Mouse (Mus musculus) testis, adult 2 months (tissue): ENCODE results near the gene Ddx21. TPM values are rescaled to one million over a fixed set of nuclear protein-coding genes. Genes with fewer than 3 reads are reported as not detected.
"Not testable (repeated sequence)": the region's sequence is repeated elsewhere in the genome, so short reads cannot be mapped to it uniquely, and the experiment has no call there.

Experiments used
- H3K27ac ChIP-seq: fragments of 200-500 bp; 2 replicates; pipeline ENCODE4 v1.5.1; 2012; ENCODE audit warnings: low read depth, low read length; ENCODE audit not compliant: control insufficient read depth, insufficient read depth
- H3K27me3 ChIP-seq: fragments of 200-500 bp; 2 replicates; pipeline ENCODE4 v1.6.1; 2012; ENCODE audit warnings: mild to moderate bottlenecking, low read length, moderate library complexity; ENCODE audit not compliant: control insufficient read depth, insufficient read depth
- H3K36me3 ChIP-seq: fragments of 200-500 bp; 2 replicates; pipeline ENCODE4 v1.6.1; 2012; ENCODE audit warnings: mild to moderate bottlenecking, low read length; ENCODE audit not compliant: control insufficient read depth, insufficient read depth
- H3K4me1 ChIP-seq: fragments of 200-500 bp; 2 replicates; pipeline ENCODE4 v1.6.1; 2012; ENCODE audit warnings: low read length; ENCODE audit not compliant: control insufficient read depth, insufficient read depth
- H3K4me3 ChIP-seq: fragments of 200-500 bp; 2 replicates; pipeline ENCODE4 v1.5.1; 2012; ENCODE audit warnings: low read depth, mild to moderate bottlenecking, low read length, moderate library complexity, mixed read lengths; ENCODE audit not compliant: control insufficient read depth
- CTCF ChIP-seq: fragments of 200-500 bp; IDR thresholded peaks from 2 replicates; pipeline ENCODE4 v1.5.1; 2012; ENCODE audit warnings: low read depth, mild to moderate bottlenecking, inconsistent platforms, low read length, moderate library complexity; ENCODE audit not compliant: control insufficient read depth, insufficient read depth, insufficient replicate concordance
- POLR2A ChIP-seq: fragments of 200-500 bp; IDR thresholded peaks from 2 replicates; pipeline ENCODE4 v1.6.1; 2012; ENCODE audit warnings: low read depth, mild to moderate bottlenecking, inconsistent platforms, low read length, moderate library complexity; ENCODE audit not compliant: control insufficient read depth
- polyA plus RNA-seq: library from polyadenylated mRNA; depleted of rRNA; stranded (reverse); fragments of >200 nt; gene quantifications from 2 replicates; pipeline ENCODE4 v1.2.3, GENCODE M21; 2012

The Ddx21 gene
- polyA plus RNA-seq, 1 experiment: 18.1 TPM

DNA sequence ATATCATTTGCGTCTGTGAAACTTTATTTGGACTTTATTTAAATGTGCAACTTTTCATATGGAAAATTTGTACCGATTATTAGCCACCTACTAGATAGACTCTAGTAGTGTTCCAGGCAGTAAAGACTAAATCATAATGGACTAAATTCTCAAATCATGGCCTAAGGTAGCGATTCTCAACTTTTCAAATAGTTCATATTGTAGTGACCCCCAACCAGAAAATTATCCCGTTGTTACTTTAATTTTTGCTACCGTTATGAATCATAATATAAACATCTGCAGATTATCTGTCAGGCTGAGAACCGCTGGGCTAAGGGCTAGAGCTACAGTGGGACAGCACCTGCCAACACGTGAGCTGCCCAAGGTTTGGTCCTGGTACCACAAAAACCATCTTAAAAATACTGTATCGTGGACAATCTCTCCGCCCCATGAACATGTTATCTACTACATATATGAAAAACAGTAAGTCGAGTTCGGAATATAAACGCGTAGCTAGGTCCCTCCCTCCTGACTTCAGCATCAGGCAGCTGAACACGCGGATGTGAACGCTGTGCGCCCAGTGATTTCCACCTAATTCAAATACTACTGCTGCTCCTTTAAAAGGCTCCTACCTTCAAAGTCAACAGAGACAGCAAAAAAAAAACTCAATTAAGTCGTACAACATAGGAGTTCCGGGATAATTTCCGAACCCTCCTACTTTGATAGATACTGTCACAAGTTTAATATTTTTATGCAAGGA is 859 bp downstream of the Ddx21 start:
- Histone ChIP-seq H3K36me3 (peaks cover 2% of the 10 kb centered on the region; the same call in 1 of the 2 replicates), H3K4me3 (peak overlapping the region; percentile 89), H3K27me3 (no peaks in the 10 kb centered on the region), H3K4me1 (peaks cover 3% of the 10 kb centered on the region; the same call in 1 of the 2 replicates), H3K27ac (no peak overlapping the region; the same call in 1 of the 2 replicates)
- TF ChIP-seq CTCF (no peak), POLR2A (no peak)

DNA sequence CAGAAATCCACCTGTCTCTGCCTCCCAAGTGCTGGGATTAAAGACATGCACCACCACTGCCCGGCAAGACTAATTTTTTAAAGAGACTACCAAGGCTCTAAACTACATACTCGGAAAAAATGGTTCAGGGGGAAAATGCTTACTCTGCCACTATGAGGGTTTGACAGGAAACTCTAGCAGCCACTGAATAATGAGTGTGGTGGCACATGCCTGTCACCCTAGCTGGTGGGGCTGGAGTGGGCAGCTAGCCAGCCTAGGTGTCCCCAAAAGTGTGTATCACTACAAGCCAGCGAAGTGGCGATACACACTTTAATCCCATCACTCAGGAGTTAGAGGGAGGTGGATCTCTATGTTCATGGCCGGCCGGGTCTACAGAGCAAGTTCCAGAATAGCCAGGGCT is 2.0 kb downstream of the Ddx21 start:
- H3K36me3 ChIP-seq: peaks cover 2% of the 10 kb centered on the region; the same call in 1 of the 2 replicates
- TF ChIP-seq POLR2A (no peak), CTCF (no peak)
- no peak overlapping the region for H3K27ac ChIP-seq
- H3K27me3 ChIP-seq: no peaks in the 10 kb centered on the region
- no peak overlapping the region for H3K4me3 ChIP-seq
- H3K4me1 ChIP-seq: peaks cover 3% of the 10 kb centered on the region; the same call in 1 of the 2 replicates

DNA sequence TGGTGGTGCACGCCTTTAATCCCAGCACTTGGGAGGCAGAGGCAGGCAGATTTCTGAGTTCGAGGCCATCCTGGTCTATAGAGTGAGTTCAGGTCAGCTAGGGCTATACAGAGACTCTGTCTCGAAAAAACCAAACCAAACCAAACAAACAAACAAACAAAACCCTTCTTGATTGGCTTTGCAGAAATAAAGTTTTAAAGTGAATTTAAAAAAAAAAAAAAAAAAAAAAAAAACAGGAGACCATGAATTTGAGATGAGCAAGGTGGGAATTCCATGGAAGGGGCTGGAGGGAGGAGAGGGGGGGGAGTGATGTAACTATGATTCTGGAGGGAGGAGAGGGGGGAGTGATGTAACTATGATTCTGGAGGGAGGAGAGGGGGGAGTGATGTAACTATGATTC is 2.8 kb downstream of the Ddx21 start:
- not testable (repeated sequence) for H3K4me3 ChIP-seq, H3K27ac ChIP-seq, H3K27me3 ChIP-seq, H3K36me3 ChIP-seq, H3K4me1 ChIP-seq

DNA sequence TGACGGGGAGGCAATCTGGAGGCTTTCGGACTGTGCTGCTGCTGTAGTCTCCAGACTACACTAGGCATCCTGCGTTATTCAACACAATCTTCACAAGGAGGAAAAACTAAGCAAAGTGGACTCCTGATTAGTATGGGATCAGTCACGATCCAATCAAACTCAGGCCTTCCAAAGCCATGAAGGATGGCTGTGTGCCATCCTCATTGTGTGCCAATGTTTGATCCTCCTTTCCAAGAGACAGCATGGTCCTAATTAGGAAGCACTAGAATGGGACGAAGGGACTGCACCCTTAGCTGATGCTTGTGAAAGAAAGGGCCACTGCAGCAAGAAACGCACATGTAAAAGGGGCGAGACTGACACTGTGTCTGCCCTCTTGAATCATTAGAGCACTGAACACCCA is 9.6 kb downstream of the Ddx21 start:
- TF ChIP-seq CTCF (no peak), POLR2A (no peak)
- peaks cover 8% of the 10 kb centered on the region for H3K36me3 ChIP-seq
- H3K4me1 ChIP-seq: peaks cover 2% of the 10 kb centered on the region; the same call in 1 of the 2 replicates
- no peaks in the 10 kb centered on the region for H3K27me3 ChIP-seq
- H3K4me3 ChIP-seq: no peak overlapping the region
- H3K27ac ChIP-seq: no peak overlapping the region

DNA sequence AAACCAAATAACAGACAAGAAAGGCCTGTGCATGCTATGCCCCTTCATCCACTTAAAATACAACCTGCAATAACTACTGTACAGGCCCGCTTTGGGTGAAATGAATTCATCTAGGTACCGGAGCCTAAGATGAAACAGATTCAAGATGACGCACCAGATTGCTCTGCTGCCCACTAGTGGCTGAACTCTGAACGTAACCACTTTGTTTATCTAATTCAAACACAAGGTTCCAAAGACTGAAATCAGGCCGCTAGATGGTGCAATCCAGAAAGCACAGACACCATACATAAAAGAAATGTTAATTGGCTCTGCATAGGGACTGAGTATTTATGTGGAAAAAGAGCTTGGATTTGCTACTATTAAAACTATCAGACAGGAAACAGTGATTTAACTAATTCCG is 11.9 kb downstream of the Ddx21 start:
- H3K36me3 ChIP-seq: peaks cover 8% of the 10 kb centered on the region
- H3K27ac ChIP-seq: no peak overlapping the region
- no peak for TF ChIP-seq CTCF
- TF ChIP-seq POLR2A: no peak
- no peaks in the 10 kb centered on the region for H3K27me3 ChIP-seq
- peaks cover 2% of the 10 kb centered on the region; the same call in 1 of the 2 replicates for H3K4me1 ChIP-seq
- no peak overlapping the region for H3K4me3 ChIP-seq

DNA sequence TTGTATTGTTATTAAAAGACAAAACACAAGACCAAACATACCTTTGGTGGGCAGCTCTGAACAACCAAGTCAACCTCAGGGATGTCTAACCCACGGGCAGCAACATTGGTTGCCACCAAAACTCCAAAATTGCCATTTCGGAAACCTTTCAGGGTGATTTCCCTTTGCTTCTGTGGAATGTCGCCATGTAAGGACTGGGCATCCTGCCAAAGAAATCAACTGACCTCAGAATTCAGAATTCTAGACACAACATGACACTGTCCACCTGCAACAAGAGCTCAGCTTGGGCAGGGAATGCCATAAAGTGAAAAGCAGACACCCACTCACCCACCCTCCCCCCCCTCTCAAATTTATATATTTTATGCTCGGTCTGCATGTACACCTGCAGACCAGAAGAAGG is 13.5 kb downstream of the Ddx21 start:
- Histone ChIP-seq H3K4me1 (peaks cover 2% of the 10 kb centered on the region; the same call in 1 of the 2 replicates), H3K27me3 (no peaks in the 10 kb centered on the region)
- TF ChIP-seq CTCF (no peak), POLR2A (no peak)

DNA sequence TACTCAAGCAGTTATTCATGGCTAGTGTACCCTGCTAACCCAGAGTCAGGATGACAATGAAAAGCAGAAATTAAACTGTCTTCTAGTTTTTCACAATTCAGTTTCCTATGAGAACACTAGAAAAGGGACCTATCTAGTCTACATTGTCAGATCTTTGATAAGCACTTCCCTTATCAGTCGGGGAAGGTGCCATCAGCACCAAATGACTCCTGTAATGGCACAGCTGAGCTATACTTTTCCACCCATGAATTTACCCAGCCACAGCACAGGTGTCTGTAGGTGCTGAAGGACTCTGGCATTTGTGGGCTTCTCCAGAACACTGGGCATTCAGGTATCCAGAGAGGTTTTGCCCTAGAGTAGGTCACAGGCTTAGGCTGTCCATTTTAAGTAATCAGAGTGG is 18.8 kb downstream of the Ddx21 start:
- Histone ChIP-seq H3K27ac (no peak overlapping the region), H3K4me3 (no peak overlapping the region), H3K36me3 (peaks cover 8% of the 10 kb centered on the region), H3K27me3 (no peaks in the 10 kb centered on the region), H3K4me1 (no peaks in the 10 kb centered on the region)
- TF ChIP-seq POLR2A (no peak), CTCF (no peak)

More for the DNA sequence above, 13.5 kb downstream of the Ddx21 start:
- no peak overlapping the region for H3K27ac ChIP-seq
- peaks cover 9% of the 10 kb centered on the region for H3K36me3 ChIP-seq
- H3K4me3 ChIP-seq: no peak overlapping the region

DNA sequence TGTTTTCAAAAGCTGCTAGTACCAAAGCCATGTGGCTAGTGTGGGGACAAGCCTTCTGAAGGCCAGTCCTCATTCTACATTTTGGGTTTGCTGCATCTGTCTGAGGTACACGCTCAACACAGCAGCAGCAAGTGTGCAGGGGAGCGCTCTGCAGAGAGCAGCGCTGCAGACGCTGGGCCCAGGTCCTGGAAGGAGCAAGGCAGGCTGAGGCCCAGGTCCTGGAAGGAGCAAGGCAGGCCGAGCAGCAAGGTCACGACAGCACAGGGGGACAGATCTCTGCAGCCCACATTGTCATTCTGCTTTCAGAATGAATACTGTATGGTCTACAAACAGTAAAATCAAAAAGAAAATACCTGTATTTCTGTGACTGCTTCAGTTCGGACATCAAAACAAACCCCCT is 19.4 kb downstream of the Ddx21 start:
- H3K27ac ChIP-seq: no peak overlapping the region
- H3K4me3 ChIP-seq: no peak overlapping the region
- H3K4me1 ChIP-seq: no peaks in the 10 kb centered on the region
- peaks cover 5% of the 10 kb centered on the region for H3K36me3 ChIP-seq
- no peak for TF ChIP-seq POLR2A
- no peak for TF ChIP-seq CTCF
- no peaks in the 10 kb centered on the region for H3K27me3 ChIP-seq
